Mouse (Mus musculus) limb, embryonic 11.5 days (tissue): ENCODE data around the gene Ank3. TPM values are rescaled to one million over a fixed set of nuclear protein-coding genes. Genes with fewer than 3 reads are reported as not detected.

Experiments
- ATAC-seq: fragments of 200-750 bp; cut with Nextera tagmentation; 2 replicates; pipeline ENCODE4 v1.8.0; 2017; ENCODE audit warnings: low read depth; ENCODE audit not compliant: insufficient number of reproducible peaks, low FRiP score, low TSS enrichment
- DNase-seq: peaks from one replicate; pipeline ENCODE4 v3.0.0-alpha.2; 2015; ENCODE audit warnings: low spot score
- H3K27ac ChIP-seq: fragments of 300-500 bp; sonication (generic); replicated peaks from 2 replicates; pipeline ENCODE4 v1.5.1; 2014; ENCODE audit warnings: low read depth, mild to moderate bottlenecking, low read length
- H3K27me3 ChIP-seq: fragments of 300-500 bp; sonication (generic); 2 replicates; pipeline ENCODE4 v1.6.1; 2014; ENCODE audit warnings: mild to moderate bottlenecking, low read length, mixed read lengths; ENCODE audit not compliant: control insufficient read depth, insufficient read depth
- H3K36me3 ChIP-seq: fragments of 300-500 bp; sonication (generic); 2 replicates; pipeline ENCODE4 v1.6.1; 2014; ENCODE audit warnings: mild to moderate bottlenecking, low read length, moderate library complexity, mixed read lengths; ENCODE audit not compliant: control insufficient read depth, insufficient read depth
- H3K4me1 ChIP-seq: fragments of 300-500 bp; sonication (generic); 2 replicates; pipeline ENCODE4 v1.6.1; 2014; ENCODE audit warnings: low read length, mixed read lengths; ENCODE audit not compliant: control insufficient read depth, insufficient read depth
- H3K4me2 ChIP-seq: fragments of 300-500 bp; sonication (generic); 2 replicates; pipeline ENCODE4 v1.6.1; 2014; ENCODE audit warnings: low read depth, mild to moderate bottlenecking, moderate library complexity; ENCODE audit not compliant: severe bottlenecking
- H3K4me3 ChIP-seq: fragments of 300-500 bp; sonication (generic); 2 replicates; pipeline ENCODE4 v1.5.1; 2014; ENCODE audit warnings: low read depth, low read length
- H3K9ac ChIP-seq: fragments of 300-500 bp; sonication (generic); 2 replicates; pipeline ENCODE4 v1.6.1; 2014; ENCODE audit warnings: mild to moderate bottlenecking, low read length
- H3K9me3 ChIP-seq: fragments of 300-500 bp; sonication (generic); 2 replicates; pipeline ENCODE4 v1.6.1; 2016; ENCODE audit warnings: low read length; ENCODE audit not compliant: control insufficient read depth
- WGBS: fragments of 180-500 bp; shearing (Covaris S2); extraction: QIAGEN DNeasy Blood & Tissue Kit; methylation state at CpG from one replicate; pipeline ENCODE4 v1.1.7; 2014; 5-methylcytosine and 5-hydroxymethylcytosine counted together
- polyA plus RNA-seq: library from polyadenylated mRNA; unstranded; fragments of >200 nt; fragmentation: Nextera tagmentation; extraction: Ambion mirVana; gene quantifications from 2 replicates; pipeline ENCODE4 v1.2.1, GENCODE M21; 2014

The Ank3 gene
- polyA plus RNA-seq, 1 experiment from 2014 or later, result 22.3 TPM

GRCm38 (mm10) chr10:69744181-69744580, 345.6 kb downstream of the Ank3 start:
- Histone ChIP-seq H3K4me1 (peaks cover 10% of the 10 kb centered on the region), H3K36me3 (no peaks in the 10 kb centered on the region), H3K4me3 (no peak overlapping the region), H3K9ac (no peak overlapping the region), H3K27ac (no peak overlapping the region), H3K4me2 (no peak overlapping the region), H3K27me3 (no peaks in the 10 kb centered on the region), H3K9me3 (no peaks in the 10 kb centered on the region)
- DNase-seq (no peak), ATAC-seq (no peak)
- 69% methylated on average over 8 of the region's 8 CpGs for WGBS

DNA sequence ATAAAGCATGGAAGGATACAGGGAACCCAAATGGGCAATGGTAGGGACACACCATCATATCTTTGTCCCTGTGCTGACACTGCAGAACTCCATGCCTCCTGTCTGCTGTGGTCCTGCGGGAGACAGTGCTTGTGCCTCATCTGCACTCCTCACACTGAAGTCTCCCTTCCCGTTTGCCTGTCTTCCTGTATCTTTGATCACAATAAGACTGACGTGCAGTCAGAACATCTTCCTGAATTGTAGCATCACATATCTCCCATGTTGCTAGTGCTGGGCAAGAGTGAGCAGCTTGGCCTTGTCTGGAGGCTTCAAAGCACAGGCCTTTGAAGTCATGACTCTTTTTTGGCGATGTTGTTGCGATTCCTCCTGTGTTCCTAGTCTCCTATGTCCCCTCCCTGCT, 346.3 kb downstream of the Ank3 start:
- ATAC-seq (no peak), DNase-seq (no peak)
- no peak overlapping the region for H3K4me2 ChIP-seq
- no peaks in the 10 kb centered on the region for H3K36me3 ChIP-seq
- peaks cover 7% of the 10 kb centered on the region; the same call in 1 of the 2 replicates for H3K4me1 ChIP-seq
- no peak overlapping the region for H3K9ac ChIP-seq
- H3K27me3 ChIP-seq, result no peaks in the 10 kb centered on the region
- WGBS, result 75% methylated on average over 5 of the region's 5 CpGs
- no peak overlapping the region for H3K27ac ChIP-seq
- no peak overlapping the region for H3K4me3 ChIP-seq
- H3K9me3 ChIP-seq, result no peaks in the 10 kb centered on the region

GRCm38 (mm10) chr10:69746322-69746721, 347.7 kb downstream of the Ank3 start:
- Histone ChIP-seq H3K4me3 (no peak overlapping the region), H3K9ac (no peak overlapping the region), H3K9me3 (no peaks in the 10 kb centered on the region), H3K27me3 (no peaks in the 10 kb centered on the region), H3K36me3 (no peaks in the 10 kb centered on the region), H3K4me2 (no peak overlapping the region), H3K27ac (no peak overlapping the region), H3K4me1 (peaks cover 7% of the 10 kb centered on the region; the same call in 1 of the 2 replicates)
- WGBS, result 81% methylated on average over 8 of the region's 8 CpGs
- ATAC-seq, result no peak
- no peak for DNase-seq

- WGBS, result 63% methylated on average over 5 of the region's 5 CpGs
- ATAC-seq, result no peak
- Histone ChIP-seq H3K9me3 (no peaks in the 10 kb centered on the region), H3K4me1 (peaks cover 7% of the 10 kb centered on the region; the same call in 1 of the 2 replicates), H3K4me2 (no peak overlapping the region), H3K27me3 (no peaks in the 10 kb centered on the region), H3K9ac (no peak overlapping the region), H3K36me3 (no peaks in the 10 kb centered on the region), H3K4me3 (no peak overlapping the region), H3K27ac (no peak overlapping the region)
- no peak for DNase-seq
Measured at GRCm38 (mm10) chr10:69746730-69747129, 348.2 kb downstream of the Ank3 start.

- Histone ChIP-seq H3K4me2 (no peak overlapping the region), H3K4me3 (no peak overlapping the region), H3K27me3 (no peaks in the 10 kb centered on the region), H3K36me3 (no peaks in the 10 kb centered on the region), H3K27ac (no peak overlapping the region), H3K4me1 (0 out of 2 replicates have a peak, but pooled peaks cover 3% of the 10 kb centered on the region), H3K9ac (no peak overlapping the region), H3K9me3 (no peaks in the 10 kb centered on the region)
- DNase-seq (no peak), ATAC-seq (no peak)
- 65% methylated on average over 7 of the region's 7 CpGs for WGBS
Measured at GRCm38 (mm10) chr10:69751416-69751815, 352.8 kb downstream of the Ank3 start.

- DNase-seq, result no peak
- H3K4me3 ChIP-seq, result no peak overlapping the region
- no peak overlapping the region for H3K27ac ChIP-seq
- no peaks in the 10 kb centered on the region for H3K27me3 ChIP-seq
- no peaks in the 10 kb centered on the region for H3K36me3 ChIP-seq
- no peaks in the 10 kb centered on the region for H3K9me3 ChIP-seq
- no peak overlapping the region for H3K9ac ChIP-seq
- H3K4me2 ChIP-seq, result no peak overlapping the region
- no peaks in the 10 kb centered on the region for H3K4me1 ChIP-seq
- ATAC-seq, result no peak
- 80% methylated on average over 11 of the region's 11 CpGs for WGBS
Measured at GRCm38 (mm10) chr10:69753464-69753863, 354.9 kb downstream of the Ank3 start.

GRCm38 (mm10) chr10:69756956-69757672, 358.5 kb downstream of the Ank3 start:
- Histone ChIP-seq H3K27me3 (no peaks in the 10 kb centered on the region), H3K4me3 (no peak overlapping the region), H3K27ac (no peak overlapping the region), H3K9me3 (no peaks in the 10 kb centered on the region), H3K4me1 (no peaks in the 10 kb centered on the region), H3K4me2 (no peak overlapping the region), H3K36me3 (no peaks in the 10 kb centered on the region), H3K9ac (no peak overlapping the region)
- DNase-seq (no peak), ATAC-seq (no peak)
- WGBS, result 82% methylated on average over 4 of the region's 4 CpGs

DNA sequence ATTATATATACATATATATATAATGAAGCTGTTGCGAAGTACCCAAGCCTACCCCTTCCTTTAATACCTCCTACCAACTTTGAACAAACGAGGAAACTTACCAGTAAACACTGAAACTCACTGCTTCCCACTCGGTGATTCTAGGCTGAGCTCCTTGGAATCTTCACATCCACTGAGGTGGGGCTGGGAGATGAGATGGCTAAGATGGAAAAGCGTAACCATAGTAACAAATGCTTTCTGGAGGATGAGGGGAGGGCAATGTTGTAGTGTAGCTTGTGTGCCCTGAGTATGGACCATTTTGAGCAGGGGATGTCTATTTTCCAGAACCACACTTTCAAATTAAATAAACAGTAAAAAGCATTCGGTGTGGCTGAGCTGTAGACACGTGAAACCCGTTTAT, 364.4 kb downstream of the Ank3 start:
- H3K36me3 ChIP-seq, result no peaks in the 10 kb centered on the region
- H3K4me3 ChIP-seq, result no peak overlapping the region
- no peaks in the 10 kb centered on the region for H3K27me3 ChIP-seq
- no peak for ATAC-seq
- DNase-seq, result no peak
- no peaks in the 10 kb centered on the region for H3K4me1 ChIP-seq
- H3K9me3 ChIP-seq, result no peaks in the 10 kb centered on the region
- 81% methylated on average over 7 of the region's 7 CpGs for WGBS
- H3K4me2 ChIP-seq, result no peak overlapping the region
- H3K27ac ChIP-seq, result no peak overlapping the region
- H3K9ac ChIP-seq, result no peak overlapping the region

GRCm38 (mm10) chr10:69764402-69764801, 365.8 kb downstream of the Ank3 start:
- ATAC-seq, result no peak
- no peaks in the 10 kb centered on the region for H3K9me3 ChIP-seq
- no peak overlapping the region for H3K4me2 ChIP-seq
- H3K4me1 ChIP-seq, result no peaks in the 10 kb centered on the region
- no peak overlapping the region for H3K27ac ChIP-seq
- H3K27me3 ChIP-seq, result no peaks in the 10 kb centered on the region
- WGBS, result 59% methylated on average over 4 of the region's 4 CpGs
- DNase-seq, result no peak
- no peak overlapping the region for H3K4me3 ChIP-seq
- no peak overlapping the region for H3K9ac ChIP-seq
- no peaks in the 10 kb centered on the region for H3K36me3 ChIP-seq
